Comparison of ENCODE assay signal across 8 mouse cellular contexts in genomic region chr11:96943746-96944304, GRCm38 (mm10). TPM values are rescaled to one million over a fixed set of nuclear protein-coding genes. Genes with fewer than 3 reads are reported as not detected.
DNase-seq lines count a peak whose midpoint lies in the region; ATAC-seq lines count a peak whose summit lies in the region.

Gene Pnpo (minus strand): TSS chr11:96943986.

- peaks cover 15% of the 10 kb centered on the region for H3K4me1 ChIP-seq in hindbrain, embryonic 16.5 days (ENCODE audit: control insufficient read depth, insufficient read depth, low read depth, low read length)

- peak; percentile 98 for ATAC-seq in hindbrain, embryonic 16.5 days

- H3K27me3 ChIP-seq in hindbrain, embryonic 16.5 days (replicated peaks; ENCODE audit: control insufficient read depth, insufficient read depth, low read length): no peaks in the 10 kb centered on the region

- H3K4me2 ChIP-seq in hindbrain, embryonic 16.5 days (ENCODE audit: low read length): peak within 1 kb of the TSS; percentile 92

- no peaks in the 10 kb centered on the region for H3K79me2 ChIP-seq in macrophage (ENCODE audit: inconsistent target)

- H3K9me3 ChIP-seq in hindbrain, embryonic 16.5 days (ENCODE audit: control insufficient read depth, low read length): no peaks in the 10 kb centered on the region

- peak within 1 kb of the TSS; percentile 68 for H3K9ac ChIP-seq in hindbrain, embryonic 16.5 days (ENCODE audit: low read depth, low read length)

- under 1% methylated on average over 29 of the region's 29 CpGs for WGBS in hindbrain, embryonic 16.5 days
- 1% methylated on average over 29 of the region's 29 CpGs for WGBS in macrophage (ENCODE audit: missing documents)

- peak; percentile 93 for DNase-seq in WW6 (ENCODE audit: low read depth, low spot score)
- peak; percentile 58 to 84 for DNase-seq in cerebellum, postnatal 4 days (ENCODE audit: low spot score in 2 of 2)
- peak; percentile 95 for DNase-seq in gastrocnemius, adult 18-20 months (ENCODE audit: low spot score)
- peak; percentile 89 to 92 for DNase-seq in left cerebral cortex, adult 18-20 months (ENCODE audit: low spot score in 2 of 2)
- DNase-seq in right cerebral cortex, adult 18-20 months: peak; percentile 96
- DNase-seq in urinary bladder, postnatal 10 days (ENCODE audit: low spot score): peak; percentile 62

- peak within 1 kb of the TSS; percentile 71 for H3K27ac ChIP-seq in hindbrain, embryonic 16.5 days (ENCODE audit: low read depth, low read length)
- H3K27ac ChIP-seq in macrophage: peak within 1 kb of the TSS; percentile 46

- no peaks in the 10 kb centered on the region for H3K36me3 ChIP-seq in hindbrain, embryonic 16.5 days (ENCODE audit: control insufficient read depth, insufficient read depth, low read length)
- peaks cover 4% of the 10 kb centered on the region; the same call in 1 of the 2 replicates for H3K36me3 ChIP-seq in macrophage (ENCODE audit: inconsistent target)

- H3K4me3 ChIP-seq in hindbrain, embryonic 16.5 days (ENCODE audit: low read length): peak within 1 kb of the TSS; percentile 65
- H3K4me3 ChIP-seq in macrophage (ENCODE audit: inconsistent target): peak within 1 kb of the TSS; percentile 68

RNA-seq across cellular contexts. Expression of gene Pnpo, which starts in this region (rescaled TPM):
- 1 to 10 TPM; 7.6 to 9.0 TPM for total RNA-seq in gastrocnemius, adult 18-20 months (2021)
- 36.2 and 37.3 TPM in 2 replicates for polyA plus RNA-seq in hindbrain, embryonic 16.5 days (2015; fragmentation: Nextera tagmentation; extraction: Ambion mirVana)
- 10 to 100 TPM; 41.9 TPM for total RNA-seq in left cerebral cortex, adult 18-20 months (2021)
- 10 to 100 TPM in 5 of 26 experiments, 1 to 10 TPM in 19, under 1 TPM in 2; 0.44 to 15.2 (median 6.1) TPM for total RNA-seq in macrophage (2018; cell fraction: chromatin; rRNA removed)
- total RNA-seq in macrophage (2018; cell fraction: cytosol; rRNA removed): 10 to 100 TPM; 11.1 to 22.6 (median 16.7) TPM
- total RNA-seq in macrophage (2018; cell fraction: nucleus; rRNA removed): 10 to 100 TPM in 10 of 26 experiments, 1 to 10 TPM in 16; 2.1 to 16.4 (median 7.4) TPM
- 15.4 to 17.0 TPM (median 15.6 TPM) in 3 replicates for polyA plus RNA-seq in macrophage (2018)

Comparison
In these comparisons a context has a peak if more than half of its experiments do, and no peak if none do; other contexts are left out.
1. Peak in every context shown above with its lines: DNase-seq, ATAC-seq, H3K4me3 ChIP-seq and H3K27ac ChIP-seq.
2. RNA of gene Pnpo (total RNA-seq): 41.9 TPM in left cerebral cortex, adult 18-20 months; 7.6 to 9.0 TPM in gastrocnemius, adult 18-20 months; every median in the first group is over 4 times any median in the second.